Mouse (Mus musculus) layer of hippocampus, adult 2 months (tissue): Measurements from ENCODE around the gene Eps8l3. TPM values are rescaled to one million over a fixed set of nuclear protein-coding genes. Genes with fewer than 3 reads are reported as not detected.

Experiments used
- DNase-seq, 2 experiments: peaks; one replicate each; pipeline ENCODE4 v3.0.0; 2022; ENCODE audit warnings: low spot score in 2 of 2
- H3K27ac ChIP-seq: fragments of 200-600 bp; 2 replicates; pipeline ENCODE4 v1.8.1; 2022
- H3K4me3 ChIP-seq: fragments of 200-600 bp; 2 replicates; pipeline ENCODE4 v1.8.1; 2022; ENCODE audit warnings: mild to moderate bottlenecking
- CTCF ChIP-seq: fragments of 200-600 bp; conservative IDR thresholded peaks from 2 replicates; pipeline ENCODE4 v1.8.1; 2022; ENCODE audit warnings: antibody characterized with exemption, mild to moderate bottlenecking, moderate library complexity
- long read RNA-seq, 2 experiments: library from polyadenylated mRNA; stranded (forward); transcript quantifications; one replicate each; pipeline ENCODE4 v2.0.0; 2021; ENCODE audit warnings: borderline mapping rate in 2 of 2
- total RNA-seq, 2 experiments: library from RNA; stranded (reverse); gene quantifications; 2 replicates each; pipeline ENCODE4 v1.2.3; 2021

Gene Eps8l3
- total RNA-seq, result not detected
- long read RNA-seq, experiment 1, result 0 reads
- long read RNA-seq, experiment 2, result 0 reads

GRCm38 (mm10) chr3:107877005-107877404, at the start of gene Eps8l3:
TSS of gene Eps8l3 (plus strand) at chr3:107877229.
- no peak for DNase-seq
- no peak for TF ChIP-seq CTCF
- Histone ChIP-seq H3K27ac (no peak within 1 kb of the TSS), H3K4me3 (no peak within 1 kb of the TSS)

- Histone ChIP-seq H3K4me3 (no peak overlapping the region), H3K27ac (no peak overlapping the region)
- DNase-seq, result no peak
- no peak for TF ChIP-seq CTCF
Observed at GRCm38 (mm10) chr3:107827873-107828405, 49.1 kb upstream of the Eps8l3 start.

GRCm38 (mm10) chr3:107828518-107828917, 48.5 kb upstream of the Eps8l3 start:
- DNase-seq, result no peak
- TF ChIP-seq CTCF, result no peak
- Histone ChIP-seq H3K27ac (no peak overlapping the region), H3K4me3 (no peak overlapping the region)

GRCm38 (mm10) chr3:107828997-107829396, 48.0 kb upstream of the Eps8l3 start:
- no peak overlapping the region for H3K27ac ChIP-seq
- no peak for TF ChIP-seq CTCF
- DNase-seq, result no peak
- no peak overlapping the region for H3K4me3 ChIP-seq

GRCm38 (mm10) chr3:107829625-107830024, 47.4 kb upstream of the Eps8l3 start:
- Histone ChIP-seq H3K27ac (no peak overlapping the region), H3K4me3 (no peak overlapping the region)
- no peak for TF ChIP-seq CTCF
- no peak for DNase-seq

GRCm38 (mm10) chr3:107831875-107832554, 45.0 kb upstream of the Eps8l3 start:
- H3K4me3 ChIP-seq, result no peak overlapping the region
- no peak overlapping the region; the same call in 1 of the 2 replicates for H3K27ac ChIP-seq
- no peak for DNase-seq
- TF ChIP-seq CTCF, result no peak

GRCm38 (mm10) chr3:107832645-107833044, 44.4 kb upstream of the Eps8l3 start:
- H3K27ac ChIP-seq, result no peak overlapping the region
- DNase-seq, result no peak
- no peak for TF ChIP-seq CTCF
- H3K4me3 ChIP-seq, result no peak overlapping the region

DNA sequence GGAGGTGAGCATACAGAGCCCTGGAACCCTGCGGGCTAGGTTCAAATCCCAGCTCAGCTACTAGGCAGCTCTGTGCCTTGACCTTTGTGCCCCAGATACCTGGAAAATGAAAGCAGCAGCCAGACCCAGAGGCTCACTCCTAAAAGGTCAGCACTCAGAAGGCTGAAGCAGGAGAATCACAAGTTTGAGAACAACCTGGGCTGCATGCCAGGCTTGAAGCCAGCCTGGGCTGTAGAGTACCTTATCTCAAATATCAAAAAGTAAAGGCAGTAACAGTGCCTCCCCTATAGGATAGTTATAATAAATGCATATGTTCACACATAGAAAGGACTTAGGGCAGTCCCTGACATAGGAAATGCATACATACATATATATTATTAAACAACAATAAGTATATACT, 43.7 kb upstream of the Eps8l3 start:
- Histone ChIP-seq H3K4me3 (no peak overlapping the region), H3K27ac (peak overlapping the region; percentile 74; the same call in 1 of the 2 replicates)
- DNase-seq, result no peak
- no peak for TF ChIP-seq CTCF

- H3K27ac ChIP-seq, result peak overlapping the region; percentile 74
- peak; percentile 33 to 54 for DNase-seq
- no peak overlapping the region for H3K4me3 ChIP-seq
- TF ChIP-seq CTCF, result no peak
Observed at GRCm38 (mm10) chr3:107833872-107834341, 43.1 kb upstream of the Eps8l3 start.

GRCm38 (mm10) chr3:107835301-107835700, 41.7 kb upstream of the Eps8l3 start:
- DNase-seq, result no peak
- no peak overlapping the region for H3K27ac ChIP-seq
- no peak for TF ChIP-seq CTCF
- H3K4me3 ChIP-seq, result no peak overlapping the region

DNA sequence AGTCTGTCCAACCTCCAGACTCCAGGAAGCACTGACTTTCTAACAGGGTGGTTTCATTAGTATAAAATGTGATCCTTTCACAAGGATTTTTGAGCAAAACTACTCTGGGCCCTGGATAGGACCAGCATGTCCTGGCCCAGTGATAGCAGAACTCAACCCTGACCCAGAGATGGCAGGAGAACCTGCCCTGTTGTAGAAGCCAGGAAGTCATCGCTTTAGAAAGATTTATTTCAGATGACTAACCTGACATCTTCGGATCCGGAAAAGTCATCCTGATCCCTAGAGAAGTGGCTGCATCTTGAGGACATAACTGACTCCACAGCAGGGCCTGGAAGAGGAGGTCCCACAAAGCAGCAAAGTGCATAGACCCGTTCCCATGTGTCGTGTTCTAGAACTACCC, 37.2 kb upstream of the Eps8l3 start:
- Histone ChIP-seq H3K4me3 (no peak overlapping the region), H3K27ac (no peak overlapping the region)
- no peak for DNase-seq
- no peak for TF ChIP-seq CTCF

- peak overlapping the region; percentile 59; the same call in 1 of the 2 replicates for H3K27ac ChIP-seq
- no peak for DNase-seq
- H3K4me3 ChIP-seq, result no peak overlapping the region
- no peak for TF ChIP-seq CTCF
Observed at GRCm38 (mm10) chr3:107840855-107841254, 36.2 kb upstream of the Eps8l3 start.

- Histone ChIP-seq H3K4me3 (no peak overlapping the region), H3K27ac (peak overlapping the region; percentile 59; the same call in 1 of the 2 replicates)
- DNase-seq, result peak in 1 of 2 experiments; percentile 40
- no peak for TF ChIP-seq CTCF
Observed at GRCm38 (mm10) chr3:107841370-107841769, 35.7 kb upstream of the Eps8l3 start.

DNA sequence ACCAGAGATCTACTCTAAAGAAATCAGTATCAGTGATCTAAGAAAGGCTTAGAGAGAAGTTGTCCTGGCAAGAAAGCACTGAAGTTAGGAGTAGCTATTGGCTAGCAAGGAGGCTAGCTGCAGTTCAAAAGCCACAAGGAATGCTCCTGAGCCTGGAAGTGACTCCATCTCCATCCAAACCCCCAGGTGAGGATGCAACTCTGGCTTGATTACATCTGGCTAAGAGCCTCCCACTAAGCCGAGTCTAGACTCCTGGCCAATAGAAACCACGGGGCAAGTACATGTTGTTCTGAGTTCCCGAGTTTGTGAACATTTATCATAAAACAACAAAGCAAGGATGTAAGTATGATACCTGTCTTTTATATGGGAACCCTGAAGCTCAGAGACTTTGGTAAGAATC, 33.6 kb upstream of the Eps8l3 start:
- TF ChIP-seq CTCF, result no peak
- Histone ChIP-seq H3K27ac (no peak overlapping the region), H3K4me3 (no peak overlapping the region)
- no peak for DNase-seq
